Mouse (Mus musculus) heart, embryonic 15.5 days (tissue): ENCODE measurements around the gene Slc45a1. TPM values are rescaled to one million over a fixed set of nuclear protein-coding genes. Genes with fewer than 3 reads are reported as not detected.
A peak's percentile ranks its signal among the peaks of the same experiment; 100 is the strongest.

Experiments used
- ATAC-seq: fragments of 200-750 bp; cut with Nextera tagmentation; replicated peaks from 2 replicates; pipeline ENCODE4 v1.8.0; 2017; ENCODE audit warnings: low read depth, moderate TSS enrichment; ENCODE audit not compliant: insufficient number of reproducible peaks, insufficient read depth, low FRiP score
- H3K27ac ChIP-seq: fragments of 300-500 bp; sonication (generic); 2 replicates; pipeline ENCODE4 v1.5.1; 2015; ENCODE audit warnings: mild to moderate bottlenecking, inconsistent platforms
- H3K27me3 ChIP-seq: fragments of 300-500 bp; sonication (generic); 2 replicates; pipeline ENCODE4 v1.6.1; 2015; ENCODE audit warnings: inconsistent platforms
- H3K36me3 ChIP-seq: fragments of 300-500 bp; sonication (generic); 2 replicates; pipeline ENCODE4 v1.6.1; 2015; ENCODE audit warnings: mild to moderate bottlenecking, inconsistent platforms
- H3K4me1 ChIP-seq: fragments of 300-500 bp; sonication (generic); replicated peaks from 2 replicates; pipeline ENCODE4 v1.6.1; 2015; ENCODE audit warnings: inconsistent platforms
- H3K4me2 ChIP-seq: fragments of 300-500 bp; sonication (generic); 2 replicates; pipeline ENCODE4 v1.6.1; 2015; ENCODE audit warnings: inconsistent platforms, mild to moderate bottlenecking, moderate library complexity
- H3K4me3 ChIP-seq: fragments of 300-500 bp; sonication (generic); 2 replicates; pipeline ENCODE4 v1.5.1; 2015; ENCODE audit warnings: mild to moderate bottlenecking, inconsistent platforms
- H3K9ac ChIP-seq: fragments of 300-500 bp; sonication (generic); 2 replicates; pipeline ENCODE4 v1.6.1; 2015; ENCODE audit warnings: mild to moderate bottlenecking, inconsistent platforms
- H3K9me3 ChIP-seq: fragments of 300-500 bp; sonication (generic); replicated peaks from 2 replicates; pipeline ENCODE4 v1.6.1; 2016; ENCODE audit warnings: inconsistent platforms
- WGBS: fragments of 180-500 bp; shearing (Covaris S2); methylation state at CpG from one replicate; pipeline ENCODE4 v1.1.7; 2015; ENCODE audit warnings: mixed read lengths; 5-methylcytosine and 5-hydroxymethylcytosine counted together
- polyA plus RNA-seq: library from polyadenylated mRNA; unstranded; fragments of >200 nt; fragmentation: Nextera tagmentation; extraction: Ambion mirVana; gene quantifications from 2 replicates; pipeline ENCODE4 v1.2.1, GENCODE M21; 2015

The Slc45a1 gene
- polyA plus RNA-seq, 1 experiment from 2014 or later: not detected

- H3K4me1 ChIP-seq: peaks cover 65% of the 10 kb centered on the region
- 76% methylated on average over 8 of the region's 8 CpGs for WGBS
- H3K4me2 ChIP-seq: no peak overlapping the region
- ATAC-seq: no peak
- no peak overlapping the region for H3K9ac ChIP-seq
- H3K27me3 ChIP-seq: no peaks in the 10 kb centered on the region
- H3K27ac ChIP-seq: no peak overlapping the region
- no peaks in the 10 kb centered on the region for H3K36me3 ChIP-seq
- no peaks in the 10 kb centered on the region for H3K9me3 ChIP-seq
- H3K4me3 ChIP-seq: no peak overlapping the region
These were observed 64.2 kb downstream of the Slc45a1 start for GRCm38 (mm10) chr4:150587597-150588299.

GRCm38 (mm10) chr4:150586275-150586674 lies 65.7 kb downstream of the Slc45a1 start:
- no peaks in the 10 kb centered on the region for H3K9me3 ChIP-seq
- H3K4me2 ChIP-seq: no peak overlapping the region
- H3K9ac ChIP-seq: no peak overlapping the region
- H3K4me1 ChIP-seq: peaks cover 64% of the 10 kb centered on the region
- no peaks in the 10 kb centered on the region for H3K27me3 ChIP-seq
- no peak for ATAC-seq
- WGBS: 81% methylated on average over 5 of the region's 5 CpGs
- H3K36me3 ChIP-seq: no peaks in the 10 kb centered on the region
- no peak overlapping the region for H3K27ac ChIP-seq
- H3K4me3 ChIP-seq: no peak overlapping the region

DNA sequence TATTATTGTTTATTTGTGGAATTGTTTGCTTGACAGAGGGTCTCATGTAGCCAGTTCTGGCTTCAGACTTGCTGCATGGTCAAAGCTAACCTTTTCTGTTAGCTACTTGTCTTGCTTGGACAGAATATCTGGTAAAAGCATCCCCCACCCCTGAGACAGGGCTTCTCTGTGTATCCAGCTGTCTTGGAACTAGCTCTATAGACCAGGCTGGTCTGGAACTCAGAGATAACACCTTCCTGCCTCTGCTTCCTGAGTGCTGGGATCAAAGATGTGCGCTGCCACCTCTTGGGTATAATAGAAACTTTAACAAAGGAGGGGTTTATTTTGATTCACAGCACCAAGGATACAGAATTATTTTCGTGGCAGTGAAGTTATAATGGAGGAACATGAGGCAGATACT lies 66.2 kb downstream of the Slc45a1 start:
- Histone ChIP-seq H3K9ac (no peak overlapping the region), H3K4me1 (peaks cover 63% of the 10 kb centered on the region), H3K4me2 (no peak overlapping the region), H3K27me3 (no peaks in the 10 kb centered on the region), H3K4me3 (no peak overlapping the region), H3K9me3 (no peaks in the 10 kb centered on the region), H3K36me3 (no peaks in the 10 kb centered on the region), H3K27ac (no peak overlapping the region)
- ATAC-seq: no peak
- 76% methylated on average over 2 of the region's 2 CpGs for WGBS

DNA sequence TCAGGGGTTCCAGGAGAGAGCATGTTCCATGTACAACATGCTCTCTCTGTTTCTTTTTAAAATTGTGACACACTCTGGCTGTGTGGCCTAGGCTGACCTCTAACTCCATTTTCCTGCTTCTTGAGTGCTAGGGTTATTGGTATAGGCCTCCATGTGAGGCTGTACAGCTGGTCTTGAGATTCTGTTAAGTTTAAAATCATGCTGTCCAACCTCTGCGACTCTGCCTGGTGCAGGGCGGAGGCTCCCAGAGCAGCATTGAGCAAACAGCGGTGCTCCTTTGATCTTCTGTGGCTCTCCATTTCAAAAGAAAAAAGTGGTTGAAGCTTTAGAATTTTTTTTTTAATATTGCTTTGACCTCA lies 68.2 kb downstream of the Slc45a1 start:
- 47% methylated on average over 3 of the region's 3 CpGs for WGBS
- peak overlapping the region; percentile 78 for H3K27ac ChIP-seq
- H3K9ac ChIP-seq: no peak overlapping the region
- H3K4me2 ChIP-seq: peak overlapping the region; percentile 32
- no peaks in the 10 kb centered on the region for H3K27me3 ChIP-seq
- H3K9me3 ChIP-seq: no peaks in the 10 kb centered on the region
- no peaks in the 10 kb centered on the region for H3K36me3 ChIP-seq
- no peak; the same call in 1 of the 2 replicates for ATAC-seq
- peaks cover 56% of the 10 kb centered on the region for H3K4me1 ChIP-seq
- H3K4me3 ChIP-seq: no peak overlapping the region

GRCm38 (mm10) chr4:150582966-150583776 lies 68.8 kb downstream of the Slc45a1 start:
- 14% methylated on average over 13 of the region's 13 CpGs for WGBS
- Histone ChIP-seq H3K27ac (peak overlapping the region; percentile 78), H3K9ac (no peak overlapping the region), H3K4me3 (no peak overlapping the region), H3K4me1 (peaks cover 54% of the 10 kb centered on the region), H3K4me2 (peak overlapping the region; percentile 32), H3K9me3 (no peaks in the 10 kb centered on the region), H3K27me3 (no peaks in the 10 kb centered on the region), H3K36me3 (no peaks in the 10 kb centered on the region)
- ATAC-seq: peak; percentile 78

DNA sequence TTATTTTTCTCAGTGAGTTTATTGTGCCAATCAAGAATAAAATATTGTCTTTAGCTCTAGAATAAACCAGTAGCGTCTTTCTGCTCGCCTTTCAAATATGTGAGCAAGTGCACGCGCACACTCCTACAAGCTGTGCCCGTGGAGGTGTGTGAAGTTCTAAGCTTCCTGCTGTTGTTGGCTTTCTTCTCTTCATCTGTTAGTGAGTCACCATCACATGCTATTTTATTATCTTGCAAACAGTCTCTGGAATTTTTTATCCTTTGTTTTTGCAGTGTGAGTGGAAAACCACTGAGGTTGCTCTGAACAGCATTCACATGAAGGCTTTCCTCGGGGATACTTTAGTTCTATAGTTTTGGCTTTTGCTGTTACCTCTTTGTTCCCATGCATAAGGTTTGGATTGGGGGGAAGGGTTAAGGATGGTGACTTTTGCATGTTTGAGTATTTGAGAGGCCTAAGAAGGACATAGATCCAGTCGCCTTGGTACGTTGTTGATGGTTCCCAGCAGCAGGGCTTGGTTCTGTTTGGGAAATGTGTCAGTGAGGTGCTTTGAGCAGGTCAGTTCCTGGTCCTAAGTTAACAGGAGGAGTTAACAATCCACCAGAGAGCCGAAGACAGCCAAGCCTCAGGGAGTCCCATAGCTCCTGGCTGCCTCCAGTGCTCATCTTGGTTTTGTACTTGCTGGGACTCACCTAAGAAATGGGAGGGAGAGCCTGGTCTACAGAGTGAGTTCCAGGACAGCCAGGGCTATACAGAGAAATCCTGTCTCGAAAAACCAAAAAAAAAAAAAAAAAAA lies 69.8 kb downstream of the Slc45a1 start:
- H3K4me2 ChIP-seq: no peak overlapping the region
- H3K36me3 ChIP-seq: no peaks in the 10 kb centered on the region
- peak overlapping the region; percentile 78 for H3K27ac ChIP-seq
- H3K9me3 ChIP-seq: no peaks in the 10 kb centered on the region
- no peak overlapping the region for H3K4me3 ChIP-seq
- peaks cover 51% of the 10 kb centered on the region for H3K4me1 ChIP-seq
- no peaks in the 10 kb centered on the region for H3K27me3 ChIP-seq
- WGBS: 47% methylated on average over 10 of the region's 10 CpGs
- no peak overlapping the region for H3K9ac ChIP-seq
- no peak for ATAC-seq

Other genes with a start within 250 kb of the Slc45a1 start
- 10.7 and 15.3 TPM in 2 replicates for gene Errfi1, start 201.7 kb upstream of the Slc45a1 start, polyA plus RNA-seq